Mouse (Mus musculus) myocyte (in vitro differentiated cells): Measurements from ENCODE around the gene Pofut1. TPM values are rescaled to one million over a fixed set of nuclear protein-coding genes. Genes with fewer than 3 reads are reported as not detected.
A peak's percentile ranks its signal among the peaks of the same experiment; 100 is the strongest.

Experiments used
- H3K27me3 ChIP-seq: one replicate; pipeline ENCODE4 v1.6.1; 2011; ENCODE audit not compliant: control insufficient read depth, insufficient read depth, insufficient read length
- H3K36me3 ChIP-seq: one replicate; pipeline ENCODE4 v1.6.1; 2011; ENCODE audit not compliant: control insufficient read depth, insufficient read depth
- H3K4me2 ChIP-seq: one replicate; pipeline ENCODE4 v1.6.1; 2011; ENCODE audit warnings: low read depth, control low read depth
- H3K4me3 ChIP-seq: one replicate; pipeline ENCODE4 v1.5.1; 2011; ENCODE audit warnings: mild to moderate bottlenecking, control low read depth, moderate library complexity
- H3K79me2 ChIP-seq: one replicate; pipeline ENCODE4 v1.6.1; 2011; ENCODE audit not compliant: control insufficient read depth, insufficient read depth
- H3ac ChIP-seq: one replicate; pipeline ENCODE4 v1.6.1; 2011; ENCODE audit not compliant: control insufficient read depth, insufficient read length
- CEBPB ChIP-seq: IDR thresholded peaks from 2 replicates; pipeline ENCODE4 v1.6.1; 2011; ENCODE audit warnings: mild to moderate bottlenecking, moderate library complexity; ENCODE audit not compliant: poor library complexity, insufficient read depth, severe bottlenecking
- E2F4 ChIP-seq: IDR thresholded peaks from one replicate; pipeline ENCODE4 v1.6.1; 2011; ENCODE audit warnings: mild to moderate bottlenecking, control low read depth, moderate library complexity; ENCODE audit not compliant: insufficient read depth
- MAX ChIP-seq: IDR thresholded peaks from one replicate; pipeline ENCODE4 v1.6.1; 2011; ENCODE audit warnings: low read depth, mild to moderate bottlenecking, control low read depth
- MYOD1 ChIP-seq, 3 experiments: IDR thresholded peaks; one replicate each; pipeline ENCODE4 v1.6.1; 2011; ENCODE audit warnings: control low read depth in 2 of 3, low read depth in 2 of 3, mild to moderate bottlenecking in 2 of 3, moderate library complexity in 1 of 3; ENCODE audit not compliant: insufficient read length in 2 of 3, control insufficient read depth in 1 of 3
- MYOG ChIP-seq, 3 experiments: IDR thresholded peaks; one replicate each; pipeline ENCODE4 v1.6.1; 2011; ENCODE audit warnings: control low read depth in 2 of 3, low read depth in 2 of 3, mild to moderate bottlenecking in 2 of 3; ENCODE audit not compliant: insufficient read length in 2 of 3, control insufficient read depth in 1 of 3, insufficient read depth in 1 of 3
- POLR2A ChIP-seq: IDR thresholded peaks from one replicate; pipeline ENCODE4 v1.6.1; 2011; ENCODE audit warnings: low read depth, mild to moderate bottlenecking, control low read depth, moderate library complexity; ENCODE audit not compliant: insufficient read length
- POLR2AphosphoS2 ChIP-seq: IDR thresholded peaks from one replicate; pipeline ENCODE4 v1.6.1; 2011; ENCODE audit warnings: low read depth, control low read depth; ENCODE audit not compliant: insufficient read length
- REST ChIP-seq: IDR thresholded peaks from one replicate; pipeline ENCODE4 v1.6.1; 2011; ENCODE audit warnings: mild to moderate bottlenecking, control low read depth, moderate library complexity; ENCODE audit not compliant: insufficient read depth, insufficient read length
- SRF ChIP-seq: IDR thresholded peaks from one replicate; pipeline ENCODE4 v1.6.1; 2011; ENCODE audit warnings: low read depth; ENCODE audit not compliant: control insufficient read depth, insufficient read length
- TCF12 ChIP-seq: IDR thresholded peaks from one replicate; pipeline ENCODE4 v1.6.1; 2011; ENCODE audit warnings: mild to moderate bottlenecking, control low read depth; ENCODE audit not compliant: poor library complexity, insufficient read depth, severe bottlenecking
- TCF3 ChIP-seq: IDR thresholded peaks from one replicate; pipeline ENCODE4 v1.6.1; 2011; ENCODE audit warnings: low read depth, control low read depth; ENCODE audit not compliant: insufficient read length
- USF1 ChIP-seq: IDR thresholded peaks from one replicate; pipeline ENCODE4 v1.6.1; 2011; ENCODE audit warnings: low read depth, mild to moderate bottlenecking, control low read depth, moderate library complexity
- polyA plus RNA-seq: library from polyadenylated mRNA; unstranded; fragments of >200 nt; fragmentation: generic; extraction: Trizol; gene quantifications from one replicate; pipeline ENCODE4 v1.2.1, GENCODE M21; 2012; ENCODE audit warnings: missing spikeins

Gene Pofut1
- polyA plus RNA-seq, 1 experiment: 12.2 TPM

GRCm38 (mm10) chr2:153215421-153215820 lies 25.9 kb upstream of the Pofut1 start:
- TF ChIP-seq MAX (no peak), SRF (no peak), USF1 (no peak), CEBPB (no peak), REST (no peak), E2F4 (no peak), TCF3 (no peak), POLR2AphosphoS2 (no peak), MYOG (IDR thresholded peaks at IDR 0.05; ENCODE audit: control insufficient read depth in 1 of 3, insufficient read depth in 1 of 3, insufficient read length in 2 of 3, low read depth in 2 of 3) (no peak), MYOD1 (IDR thresholded peaks at IDR 0.05; ENCODE audit: control insufficient read depth in 1 of 3, insufficient read length in 2 of 3, low read depth in 2 of 3) (no peak), POLR2A (no peak), TCF12 (no peak)

GRCm38 (mm10) chr2:153217826-153218340 lies 23.4 kb upstream of the Pofut1 start:
- TF ChIP-seq MYOG (IDR thresholded peaks at IDR 0.05; ENCODE audit: control insufficient read depth in 1 of 3, insufficient read depth in 1 of 3, insufficient read length in 2 of 3, low read depth in 2 of 3): no peak
- TF ChIP-seq POLR2A: no peak
- no peak for TF ChIP-seq MYOD1 (IDR thresholded peaks at IDR 0.05; ENCODE audit: control insufficient read depth in 1 of 3, insufficient read length in 2 of 3, low read depth in 2 of 3)
- no peak for TF ChIP-seq REST
- no peak for TF ChIP-seq POLR2AphosphoS2
- no peak for TF ChIP-seq TCF12
- no peak for TF ChIP-seq USF1
- no peak for TF ChIP-seq TCF3
- no peak for TF ChIP-seq CEBPB
- TF ChIP-seq E2F4: no peak
- no peak for TF ChIP-seq MAX
- TF ChIP-seq SRF: no peak
- Histone ChIP-seq H3K36me3 (no peaks in the 10 kb centered on the region), H3K27me3 (no peaks in the 10 kb centered on the region)

More at GRCm38 (mm10) chr2:153215421-153215820, 25.9 kb upstream of the Pofut1 start:
- Histone ChIP-seq H3K27me3 (no peaks in the 10 kb centered on the region), H3K4me3 (no peak overlapping the region), H3K36me3 (no peaks in the 10 kb centered on the region), H3ac (no peak overlapping the region), H3K79me2 (no peaks in the 10 kb centered on the region), H3K4me2 (no peak overlapping the region)

GRCm38 (mm10) chr2:153218516-153218915 lies 22.8 kb upstream of the Pofut1 start:
- H3K4me3 ChIP-seq: no peak overlapping the region
- no peak for TF ChIP-seq SRF
- TF ChIP-seq MAX: no peak
- TF ChIP-seq E2F4: no peak
- TF ChIP-seq TCF3: no peak
- TF ChIP-seq MYOD1 (IDR thresholded peaks at IDR 0.05; ENCODE audit: control insufficient read depth in 1 of 3, insufficient read length in 2 of 3, low read depth in 2 of 3): no peak
- no peak for TF ChIP-seq POLR2AphosphoS2
- H3K36me3 ChIP-seq: no peaks in the 10 kb centered on the region
- H3ac ChIP-seq: no peak overlapping the region
- H3K79me2 ChIP-seq: no peaks in the 10 kb centered on the region
- H3K27me3 ChIP-seq: no peaks in the 10 kb centered on the region
- no peak overlapping the region for H3K4me2 ChIP-seq

More at GRCm38 (mm10) chr2:153217826-153218340, 23.4 kb upstream of the Pofut1 start:
- Histone ChIP-seq H3ac (no peak overlapping the region), H3K79me2 (no peaks in the 10 kb centered on the region), H3K4me3 (no peak overlapping the region), H3K4me2 (no peak overlapping the region)

- no peaks in the 10 kb centered on the region for H3K79me2 ChIP-seq
- H3K27me3 ChIP-seq: no peaks in the 10 kb centered on the region
- TF ChIP-seq POLR2AphosphoS2: peak; percentile 16
- no peak for TF ChIP-seq MYOD1 (IDR thresholded peaks at IDR 0.05; ENCODE audit: control insufficient read depth in 1 of 3, insufficient read length in 2 of 3, low read depth in 2 of 3)
- TF ChIP-seq MYOG (IDR thresholded peaks at IDR 0.05; ENCODE audit: control insufficient read depth in 1 of 3, insufficient read depth in 1 of 3, insufficient read length in 2 of 3, low read depth in 2 of 3): no peak
- TF ChIP-seq POLR2A: no peak
- H3K36me3 ChIP-seq: no peaks in the 10 kb centered on the region
- H3K4me2 ChIP-seq: no peak overlapping the region
- no peak overlapping the region for H3K4me3 ChIP-seq
- H3ac ChIP-seq: no peak overlapping the region
These were observed 19.7 kb upstream of the Pofut1 start for GRCm38 (mm10) chr2:153221620-153222019.

- no peaks in the 10 kb centered on the region for H3K79me2 ChIP-seq
- TF ChIP-seq CEBPB (no peak), USF1 (no peak), REST (no peak), MYOD1 (IDR thresholded peaks at IDR 0.05; ENCODE audit: control insufficient read depth in 1 of 3, insufficient read length in 2 of 3, low read depth in 2 of 3) (no peak), E2F4 (no peak), MAX (no peak), MYOG (IDR thresholded peaks at IDR 0.05; ENCODE audit: control insufficient read depth in 1 of 3, insufficient read depth in 1 of 3, insufficient read length in 2 of 3, low read depth in 2 of 3) (no peak)
These were observed 19.2 kb upstream of the Pofut1 start for GRCm38 (mm10) chr2:153222130-153222529.

More at GRCm38 (mm10) chr2:153222130-153222529, 19.2 kb upstream of the Pofut1 start:
- Histone ChIP-seq H3K36me3 (no peaks in the 10 kb centered on the region), H3K4me3 (no peak overlapping the region), H3K4me2 (no peak overlapping the region), H3ac (no peak overlapping the region), H3K27me3 (no peaks in the 10 kb centered on the region)
